Mouse (Mus musculus) small intestine, adult 10 weeks (tissue): ENCODE data around the gene Gm10338. TPM values are rescaled to one million over a fixed set of nuclear protein-coding genes. Genes with fewer than 3 reads are reported as not detected.

ENCODE experiments used
- polyA plus RNA-seq: library from polyadenylated mRNA; stranded (reverse); fragments of 350-450 nt; fragmentation: Illumina TruSeq; extraction: RNeasy Lipid Tissue Mini Kit (QIAGEN cat#74804); gene quantifications from one replicate; pipeline ENCODE4 v1.2.3, GENCODE M21; 2014; ENCODE audit warnings: low replicate concordance

Gene Gm10338
- polyA plus RNA-seq, result not detected

DNA sequence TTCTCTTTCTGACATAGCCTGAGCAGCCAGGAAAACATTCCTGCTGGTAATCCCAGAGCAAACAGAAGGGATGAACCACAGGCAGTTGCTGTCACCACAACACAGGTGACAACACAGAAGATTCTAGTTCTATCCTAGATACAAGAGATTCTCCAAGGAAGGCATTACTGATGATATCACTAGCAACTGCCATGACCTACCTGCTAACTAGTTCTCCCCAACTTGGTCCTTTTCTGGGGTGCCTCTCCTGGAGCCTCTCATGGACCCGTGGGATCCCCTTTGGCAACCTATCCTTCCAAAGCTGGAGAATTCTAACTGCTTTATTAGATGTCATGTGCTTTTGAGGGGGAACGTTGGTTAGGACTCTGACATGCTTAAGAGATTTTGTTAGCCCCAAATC lies at the start of gene Gm10338:
TSS of gene Gm10338 (minus strand) at position 101 of the 400 bp plus-strand sequence.

DNA sequence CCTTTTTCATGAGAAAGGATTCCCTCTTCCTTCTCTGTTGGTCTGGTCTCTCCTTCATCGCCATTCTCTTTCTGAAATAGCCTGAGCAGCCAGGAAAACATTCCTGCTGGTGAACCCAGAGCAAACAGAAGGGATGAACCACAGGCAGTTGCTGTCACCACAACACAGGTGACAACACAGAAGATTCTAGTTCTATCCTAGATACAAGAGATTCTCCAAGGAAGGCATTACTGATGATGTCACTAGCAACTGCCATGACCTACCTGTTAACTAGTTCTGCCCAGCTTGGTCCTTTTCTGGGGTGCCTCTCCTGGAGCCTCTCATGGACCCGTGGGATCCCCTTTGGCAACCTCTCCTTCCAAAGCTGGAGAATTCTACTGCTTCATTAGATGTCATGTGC lies 48.5 kb upstream of the Gm10338 start, which contains the start of gene Gm10128:
TSS of gene Gm10128 (minus strand) at position 101 of the 400 bp plus-strand sequence.

DNA sequence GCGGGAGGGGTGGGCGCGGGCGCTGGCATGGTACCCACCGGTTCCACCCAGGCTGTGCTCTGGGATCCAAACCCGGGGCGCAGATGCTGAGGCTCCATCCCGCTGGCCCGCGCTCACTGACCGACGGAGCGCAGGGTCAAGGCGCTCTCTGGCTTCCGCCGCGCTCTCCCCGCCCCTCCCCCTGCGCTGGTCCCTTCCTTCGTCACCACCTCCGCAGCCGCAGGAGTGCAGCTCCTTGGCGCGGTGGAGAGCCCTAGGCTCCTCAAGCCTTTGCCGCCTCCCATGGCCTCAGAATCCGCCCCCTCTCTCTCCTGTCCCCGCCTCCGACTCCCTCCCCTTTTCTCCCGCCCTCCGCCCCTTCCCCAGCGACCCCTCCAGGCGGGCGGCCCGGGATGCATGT lies 27.0 kb downstream of the Gm10338 start, which contains the start of gene Gm3558:
TSS of gene Gm3558 (minus strand) at position 185 of the 400 bp plus-strand sequence.

Other genes starting within 250 kb of the Gm10338 start
- gene Gm8374, start 230.5 kb downstream of the Gm10338 start, polyA plus RNA-seq, result not detected
- gene Gm3755, start 144.7 kb downstream of the Gm10338 start, polyA plus RNA-seq, result not detected
- gene Gm3752, start 111.8 kb downstream of the Gm10338 start, polyA plus RNA-seq, result not detected
- gene Gm3558, start 27.0 kb downstream of the Gm10338 start, polyA plus RNA-seq, result not detected
- gene Gm10128, start 48.4 kb upstream of the Gm10338 start, polyA plus RNA-seq, result not detected
- gene Gm26661, start 196.0 kb upstream of the Gm10338 start, polyA plus RNA-seq, result not detected
- gene Flnb, start 222.4 kb upstream of the Gm10338 start, polyA plus RNA-seq, result 2.3 TPM